In the genomic region with DNA sequence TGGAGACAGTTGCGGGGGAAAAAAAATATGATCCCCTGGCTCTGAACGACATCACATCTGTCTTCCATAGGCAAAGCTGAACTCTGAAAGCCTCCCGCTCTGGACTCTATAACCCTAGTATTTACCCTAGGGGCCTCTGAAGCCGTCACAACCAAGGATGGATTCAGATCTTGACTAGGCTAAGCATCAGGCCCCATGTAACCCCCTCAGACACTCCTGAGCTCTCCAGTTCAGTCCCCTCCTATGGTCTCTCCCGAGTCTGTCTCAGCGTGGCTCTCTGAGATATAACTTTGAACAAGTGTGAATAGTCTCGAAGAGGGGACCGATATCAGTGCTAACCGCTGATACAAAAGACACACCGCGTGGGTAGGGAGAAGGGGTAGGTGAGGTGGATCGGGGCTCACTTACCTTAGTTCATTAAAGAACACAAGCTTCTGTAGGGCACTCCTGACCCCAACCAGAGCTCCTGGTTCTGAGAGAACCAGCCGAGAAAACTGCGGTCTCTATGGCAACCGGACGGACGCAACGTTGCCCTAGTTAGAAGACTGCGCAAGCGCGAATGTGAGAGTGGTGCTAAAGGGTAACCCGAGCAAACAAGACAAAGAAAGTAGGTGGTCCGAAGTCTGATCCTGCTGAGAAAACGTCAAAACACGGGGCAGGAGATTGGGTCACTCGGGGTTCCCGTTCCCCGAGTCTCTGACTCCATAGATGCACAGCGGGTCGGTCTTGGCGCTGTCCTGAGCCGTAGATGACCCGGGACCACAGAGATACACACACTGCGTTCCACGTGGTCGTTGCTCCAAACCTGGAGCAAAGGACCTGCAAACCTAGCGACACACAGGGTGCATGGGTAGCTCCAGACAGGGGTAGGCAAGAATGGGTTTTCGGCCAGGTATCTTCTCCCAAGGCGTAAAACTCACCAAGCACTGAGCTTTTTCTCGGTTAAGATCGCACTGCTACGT, we compare ENCODE assay signal across 8 mouse cellular contexts. TPM values are rescaled to one million over a fixed set of nuclear protein-coding genes. Genes with fewer than 3 reads are reported as not detected.
DNase-seq lines count a peak whose midpoint lies in the region; ATAC-seq and TF ChIP-seq lines count a peak whose summit lies in the region.

No protein-coding gene starts in this region.

- H3K4me1 ChIP-seq in kidney, adult 2 months (ENCODE audit: control insufficient read depth, insufficient read depth, low read length), result no peaks in the 10 kb centered on the region; the same call in 1 of the 2 replicates

- intact Hi-C loops in left cerebral cortex, postnatal 4 days (cut with DNase I), result no loop called here

- 11% methylated on average over 42 of the region's 42 CpGs for WGBS in kidney, adult 2 months

- no peak for TF ChIP-seq CTCF in kidney, adult 2 months (conservative IDR thresholded peaks at IDR 0.05; ENCODE audit: insufficient read depth, insufficient read length, low read depth, low read length)

- H3K4me3 ChIP-seq in kidney, adult 2 months (ENCODE audit: insufficient read depth, low read depth, low read length), result peak overlapping the region; percentile 47

- H3K27ac ChIP-seq in kidney, adult 2 months (ENCODE audit: insufficient read depth, low read depth, low read length), result no peak overlapping the region

- TF ChIP-seq POLR2A in kidney, adult 2 months (IDR thresholded peaks at IDR 0.05; ENCODE audit: low read depth, low read length), result no peak

- no peaks in the 10 kb centered on the region for H3K27me3 ChIP-seq in kidney, adult 2 months (replicated peaks; ENCODE audit: control insufficient read depth, insufficient read depth, low read length)

- DNase-seq in cerebellum, adult 11 months, result peak; percentile 26
- DNase-seq in embryo, embryonic 10.5 days (ENCODE audit: low spot score), result peak; percentile 97
- DNase-seq in heart, adult 8-10 months (ENCODE audit: low spot score), result peak; percentile 17
- peak; percentile 74 for DNase-seq in kidney, adult 2 months
- DNase-seq in left cerebral cortex, postnatal 4 days, result peak; percentile 73
- peak; percentile 56 to 70 for DNase-seq in right cerebral cortex, postnatal 36 days (ENCODE audit: low spot score in 2 of 2)

- no peak for ATAC-seq in cerebellum, adult (ENCODE audit: insufficient number of reproducible peaks, low FRiP score, low TSS enrichment)
- peak; percentile 47 for ATAC-seq in megakaryocyte-erythroid progenitor cell, adult 5-6 weeks (replicated peaks; ENCODE audit: low FRiP score, low TSS enrichment, poor library complexity, severe bottlenecking)

- no peaks in the 10 kb centered on the region for H3K36me3 ChIP-seq in kidney, adult 2 months (ENCODE audit: control insufficient read depth, insufficient read depth, low read length)

RNA-seq across cellular contexts. Expression of a gene that starts 0.6 kb away (rescaled TPM):
- under 1 TPM in 1 of 4 experiments, not detected in 3; 0.28 TPM for total RNA-seq in heart, adult 8-10 months (2022)
- polyA plus RNA-seq in kidney, adult 2 months (2012; rRNA removed), result 0.13 TPM in 1 of 2 replicates, not detected in the other
- total RNA-seq in left cerebral cortex, postnatal 4 days (2021), result 1 to 10 TPM; 1.6 to 2.1 TPM
- total RNA-seq in megakaryocyte-erythroid progenitor cell, adult 5-6 weeks (2014; fragmentation: Nextera tagmentation), result not detected in 2 replicates
- total RNA-seq in megakaryocyte-erythroid progenitor cell, adult 5-6 weeks (2017), result not detected in 2 replicates

RNA-seq across cellular contexts. Expression of a gene that starts 47.4 kb away (rescaled TPM):
- not detected for total RNA-seq in heart, adult 8-10 months (2022)
- polyA plus RNA-seq in kidney, adult 2 months (2012; rRNA removed), result 0.07 and 0.11 TPM in 2 replicates
- total RNA-seq in left cerebral cortex, postnatal 4 days (2021), result not detected
- total RNA-seq in megakaryocyte-erythroid progenitor cell, adult 5-6 weeks (2014; fragmentation: Nextera tagmentation), result not detected in 2 replicates
- total RNA-seq in megakaryocyte-erythroid progenitor cell, adult 5-6 weeks (2017), result not detected in 2 replicates

RNA-seq across cellular contexts. Expression of a gene that starts 49.8 kb away (rescaled TPM):
- total RNA-seq in heart, adult 8-10 months (2022), result 10 to 100 TPM; 13.6 to 18.9 (median 16.5) TPM
- 20.3 and 22.1 TPM in 2 replicates for polyA plus RNA-seq in kidney, adult 2 months (2012; rRNA removed)
- total RNA-seq in left cerebral cortex, postnatal 4 days (2021), result 1 to 10 TPM; 9.6 to 9.9 TPM
- total RNA-seq in megakaryocyte-erythroid progenitor cell, adult 5-6 weeks (2014; fragmentation: Nextera tagmentation), result 0.50 and 0.52 TPM in 2 replicates
- 0.11 TPM in 1 of 2 replicates, not detected in the other for total RNA-seq in megakaryocyte-erythroid progenitor cell, adult 5-6 weeks (2017)

Comparison
In these comparisons a context has a peak if more than half of its experiments do, and no peak if none do; other contexts are left out.
1. DNase-seq: peak in every context shown above with its lines; median percentile 97 in embryo, embryonic 10.5 days; 74 in kidney, adult 2 months; 73 in left cerebral cortex, postnatal 4 days; 63 in right cerebral cortex, postnatal 36 days; 26 in cerebellum, adult 11 months; 17 in heart, adult 8-10 months.
2. RNA of a gene that starts 49.8 kb away (total RNA-seq): 13.6 to 18.9 TPM in heart, adult 8-10 months and 9.6 to 9.9 TPM in left cerebral cortex, postnatal 4 days; 0.11 to 0.52 TPM in megakaryocyte-erythroid progenitor cell, adult 5-6 weeks; every median in the first group is over 4 times any median in the second.